Mouse (Mus musculus): ENCODE results near the gene Il4i1.
A peak's percentile ranks its signal among the peaks of the same experiment; 100 is the strongest.

Gene Il4i1

GRCm38 (mm10) chr7:44819391-44819790, 3.2 kb downstream of the Il4i1 start:
- DNase-seq (ENCODE audit: low spot score in 2 of 2) = no peak

DNA sequence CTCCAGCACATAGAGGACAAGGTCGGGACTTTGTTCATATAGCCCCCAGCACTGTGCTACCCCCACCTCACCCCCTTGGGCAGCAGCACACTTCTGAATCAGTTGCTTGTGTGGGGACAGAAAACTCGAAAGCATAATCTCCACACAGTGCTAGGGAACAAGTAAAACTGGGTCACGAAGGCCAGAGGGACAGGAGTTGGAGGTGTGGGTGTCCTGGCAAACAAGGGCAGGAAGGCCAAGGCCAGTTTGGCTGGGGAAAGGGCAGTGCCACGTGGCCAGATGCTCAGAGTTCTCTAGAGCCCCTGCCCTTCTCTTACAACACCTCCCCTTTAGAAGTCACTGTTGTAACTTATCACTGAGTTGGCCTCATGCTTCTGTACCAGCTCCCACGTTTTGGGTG, 3.7 kb downstream of the Il4i1 start:
- DNase-seq (ENCODE audit: low spot score in 2 of 2) = no peak

- DNase-seq (ENCODE audit: low spot score in 2 of 2) = no peak
These were observed 4.3 kb downstream of the Il4i1 start for GRCm38 (mm10) chr7:44820525-44820924.

GRCm38 (mm10) chr7:44821666-44822448, 5.7 kb downstream of the Il4i1 start:
- DNase-seq (ENCODE audit: low spot score in 2 of 2) = no peak

- no peak for DNase-seq (ENCODE audit: low spot score in 2 of 2)
These were observed 7.2 kb downstream of the Il4i1 start for GRCm38 (mm10) chr7:44823409-44823808.

GRCm38 (mm10) chr7:44824872-44825271, 8.7 kb downstream of the Il4i1 start:
- DNase-seq (ENCODE audit: low spot score in 2 of 2) = peak in 1 of 2 experiments; percentile 46

DNA sequence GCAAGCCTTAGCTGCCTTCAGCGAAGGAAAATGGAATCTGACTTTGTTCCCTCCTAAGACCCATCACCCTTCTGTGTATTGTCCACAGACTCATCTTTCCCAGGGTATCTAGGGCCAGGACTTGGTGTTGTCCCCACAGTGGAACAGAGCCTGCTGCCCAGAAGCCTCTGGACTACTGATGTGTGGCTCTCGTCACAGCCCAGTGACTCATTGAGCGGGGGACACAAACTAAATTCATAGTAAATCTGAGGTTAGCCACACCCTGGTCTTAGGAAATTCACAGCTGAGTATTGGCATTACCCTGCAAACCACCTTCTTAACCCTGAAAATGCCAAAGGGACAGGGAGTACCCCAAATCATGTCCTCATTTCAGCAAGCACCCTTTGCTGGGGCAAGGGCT, 10.6 kb downstream of the Il4i1 start:
- no peak for DNase-seq (ENCODE audit: low spot score in 2 of 2)

DNA sequence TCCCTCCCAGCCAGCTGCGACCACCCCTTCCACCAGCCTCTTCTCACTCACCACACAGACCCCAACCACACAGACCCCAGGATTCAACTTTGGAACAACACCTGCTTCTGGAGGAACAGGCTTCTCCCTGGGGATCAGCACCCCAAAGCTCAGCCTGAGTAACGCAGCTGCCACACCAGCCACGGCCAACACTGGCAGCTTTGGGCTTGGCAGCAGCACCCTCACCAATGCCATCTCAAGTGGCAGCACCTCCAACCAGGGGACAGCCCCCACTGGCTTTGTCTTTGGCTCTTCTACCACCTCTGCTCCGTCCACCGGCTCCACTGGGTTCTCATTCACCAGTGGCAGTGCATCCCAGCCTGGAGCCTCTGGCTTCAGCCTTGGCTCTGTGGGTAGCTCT, 12.5 kb downstream of the Il4i1 start:
- DNase-seq (ENCODE audit: low spot score in 2 of 2) = no peak

- DNase-seq (ENCODE audit: low spot score in 2 of 2) = no peak
These were observed 16.6 kb downstream of the Il4i1 start for GRCm38 (mm10) chr7:44832763-44833162.

GRCm38 (mm10) chr7:44835373-44836015, 19.3 kb downstream of the Il4i1 start:
- DNase-seq (ENCODE audit: low spot score in 2 of 2) = no peak

- no peak for DNase-seq (ENCODE audit: low spot score in 2 of 2)
These were observed 19.8 kb downstream of the Il4i1 start for GRCm38 (mm10) chr7:44836016-44836404.

- DNase-seq (ENCODE audit: low spot score in 2 of 2) = no peak
These were observed 20.4 kb downstream of the Il4i1 start for GRCm38 (mm10) chr7:44836423-44837053.

DNA sequence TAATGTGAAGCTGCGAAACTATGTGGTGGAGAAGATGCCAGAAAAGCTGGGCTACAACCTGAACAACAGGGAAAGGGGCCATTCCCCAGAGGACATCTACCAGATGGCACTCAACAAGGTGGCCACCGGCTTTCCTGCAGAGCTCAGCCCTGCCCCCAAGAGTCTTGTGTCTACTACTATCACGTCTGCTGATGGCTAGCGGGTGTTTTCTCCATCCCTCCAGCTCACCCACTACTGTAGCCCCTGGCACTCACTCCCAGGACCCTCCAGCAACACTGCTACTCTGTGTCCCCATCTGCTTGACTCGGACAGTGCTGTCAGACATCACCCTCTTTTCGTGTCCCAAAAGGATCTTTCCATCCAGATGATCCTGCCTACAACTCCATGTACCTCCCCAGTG, 21.9 kb downstream of the Il4i1 start:
- no peak for DNase-seq (ENCODE audit: low spot score in 2 of 2)

DNA sequence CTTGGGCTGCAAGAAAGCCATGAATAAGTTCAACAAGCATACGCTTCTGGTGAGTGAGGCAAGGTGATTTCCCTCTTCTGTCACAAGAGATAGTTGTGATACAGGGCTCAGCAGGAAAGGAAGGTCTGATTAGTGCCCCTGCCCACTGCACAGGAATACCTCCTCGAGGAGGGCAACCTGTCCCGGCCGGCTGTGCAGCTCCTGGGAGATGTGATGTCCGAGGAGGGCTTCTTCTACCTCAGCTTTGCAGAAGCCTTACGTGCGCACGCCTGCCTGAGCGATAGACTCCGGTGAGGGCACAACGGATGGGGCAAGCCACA, 22.9 kb downstream of the Il4i1 start:
- DNase-seq (ENCODE audit: low spot score in 2 of 2) = no peak

DNA sequence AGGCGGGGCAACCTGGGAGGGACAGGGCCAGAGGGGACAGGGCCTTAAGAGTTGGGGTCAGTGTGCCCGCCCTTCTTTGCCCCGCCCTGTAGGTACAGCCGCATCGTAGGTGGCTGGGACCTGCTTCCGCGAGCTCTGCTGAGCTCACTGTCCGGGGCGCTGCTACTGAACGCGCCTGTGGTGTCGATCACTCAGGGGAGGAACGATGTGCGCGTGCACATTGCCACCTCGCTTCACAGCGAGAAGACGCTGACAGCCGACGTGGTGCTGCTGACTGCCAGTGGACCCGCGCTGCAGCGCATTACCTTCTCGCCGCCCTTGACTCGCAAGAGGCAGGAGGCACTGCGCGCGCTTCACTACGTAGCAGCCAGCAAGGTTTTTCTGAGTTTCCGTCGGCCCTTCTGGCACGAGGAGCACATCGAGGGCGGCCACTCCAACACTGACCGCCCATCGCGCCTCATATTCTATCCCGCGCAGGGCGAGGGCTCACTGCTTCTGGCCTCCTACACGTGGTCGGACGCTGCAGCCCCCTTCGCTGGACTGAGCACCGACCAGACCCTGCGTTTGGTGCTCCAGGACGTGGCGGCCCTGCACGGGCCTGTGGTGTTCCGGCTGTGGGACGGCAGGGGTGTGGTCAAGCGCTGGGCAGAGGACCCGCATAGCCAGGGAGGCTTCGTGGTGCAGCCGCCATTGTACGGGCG, 23.5 kb downstream of the Il4i1 start:
- no peak for DNase-seq (ENCODE audit: low spot score in 2 of 2)

- no peak for DNase-seq (ENCODE audit: low spot score in 2 of 2)
These were observed 24.2 kb downstream of the Il4i1 start for GRCm38 (mm10) chr7:44840426-44840825.

DNA sequence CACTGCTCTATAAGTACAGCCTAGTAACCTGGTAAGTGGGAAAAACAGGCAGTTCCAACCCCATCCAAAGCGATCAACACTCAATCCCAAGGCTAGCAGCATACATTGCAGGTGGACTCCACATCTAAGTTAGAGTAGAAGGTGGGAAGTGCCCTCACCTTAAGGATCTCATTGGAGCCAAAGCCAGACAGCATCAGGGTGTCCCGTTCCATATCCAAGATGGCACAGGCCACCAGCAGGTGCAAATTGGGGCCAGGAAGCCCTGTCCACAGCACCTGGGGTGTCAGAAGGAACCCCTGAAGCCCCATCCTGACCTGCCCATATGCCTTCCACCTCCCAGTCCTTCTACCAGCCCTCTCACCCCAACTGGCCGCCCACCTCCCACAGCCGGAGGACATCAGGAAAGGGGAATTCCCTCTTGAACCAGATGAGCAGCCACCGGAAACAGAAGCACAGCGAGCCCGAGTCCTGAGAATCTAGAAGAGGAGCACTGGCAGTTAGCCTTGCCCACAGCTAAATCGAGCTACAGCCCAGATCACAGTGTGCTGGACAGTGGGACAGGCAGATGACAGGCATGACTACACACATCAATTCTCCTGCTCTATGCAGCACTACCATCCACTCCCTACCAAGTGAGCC, 25.8 kb downstream of the Il4i1 start:
- no peak for DNase-seq (ENCODE audit: low spot score in 2 of 2)

- no peak for DNase-seq (ENCODE audit: low spot score in 2 of 2)
These were observed 28.8 kb downstream of the Il4i1 start for GRCm38 (mm10) chr7:44845006-44845405.

- no peak for DNase-seq (ENCODE audit: low spot score in 2 of 2)
These were observed 30.6 kb downstream of the Il4i1 start for GRCm38 (mm10) chr7:44846804-44847203.

GRCm38 (mm10) chr7:44847772-44848171, 31.6 kb downstream of the Il4i1 start:
- DNase-seq (ENCODE audit: low spot score in 2 of 2) = no peak

GRCm38 (mm10) chr7:44848561-44849415, 32.6 kb downstream of the Il4i1 start, which contains the start of the genes Akt1s1 and Tbc1d17:
Akt1s1 (plus strand) TSS chr7:44848991.
Tbc1d17 (minus strand) TSS chr7:44849079.
- peak; percentile 100 for DNase-seq (ENCODE audit: low spot score in 2 of 2)
